Mouse (Mus musculus) ovary, adult 18-20 months (tissue): ENCODE measurements around the gene Ubqln4.

Source experiments
- DNase-seq: peaks from one replicate; pipeline ENCODE4 v3.0.0; 2022; ENCODE audit warnings: low spot score, mixed read lengths

Ubqln4 gene

GRCm38 (mm10) chr3:88543174-88543573 is 10.4 kb upstream of the Ubqln4 start:
- no peak for DNase-seq

- DNase-seq: no peak
These were observed 9.7 kb upstream of the Ubqln4 start for GRCm38 (mm10) chr3:88543651-88544410.

GRCm38 (mm10) chr3:88544514-88544913 is 9.0 kb upstream of the Ubqln4 start:
- DNase-seq: no peak

GRCm38 (mm10) chr3:88544955-88545591 is 8.5 kb upstream of the Ubqln4 start:
- no peak for DNase-seq

- DNase-seq: no peak
These were observed 6.7 kb upstream of the Ubqln4 start for GRCm38 (mm10) chr3:88546674-88547418.

- no peak for DNase-seq
These were observed 5.2 kb upstream of the Ubqln4 start, which contains the start of gene Rab25 for GRCm38 (mm10) chr3:88548180-88548917. Gene Rab25 (minus strand): TSS chr3:88548300.

- DNase-seq: no peak
These were observed 2.0 kb upstream of the Ubqln4 start for GRCm38 (mm10) chr3:88551586-88551985.

GRCm38 (mm10) chr3:88552082-88552645 is 1.4 kb upstream of the Ubqln4 start:
- DNase-seq: no peak

GRCm38 (mm10) chr3:88552676-88553524 is 658 bp upstream of the Ubqln4 start, which contains the start of gene Lamtor2:
Gene Lamtor2 (minus strand): TSS chr3:88553074.
- peak; percentile 97 for DNase-seq

GRCm38 (mm10) chr3:88553880-88554586 is 475 bp downstream of the Ubqln4 start:
- DNase-seq: no peak

GRCm38 (mm10) chr3:88555069-88555605 is 1.6 kb downstream of the Ubqln4 start:
- no peak for DNase-seq

- no peak for DNase-seq
These were observed 2.2 kb downstream of the Ubqln4 start for GRCm38 (mm10) chr3:88555731-88556130.

- DNase-seq: no peak
These were observed 3.1 kb downstream of the Ubqln4 start for GRCm38 (mm10) chr3:88556616-88557015.

- no peak for DNase-seq
These were observed 6.0 kb downstream of the Ubqln4 start for GRCm38 (mm10) chr3:88559596-88559995.

- DNase-seq: no peak
These were observed 8.4 kb downstream of the Ubqln4 start for GRCm38 (mm10) chr3:88561989-88562388.

- no peak for DNase-seq
These were observed 9.9 kb downstream of the Ubqln4 start for GRCm38 (mm10) chr3:88563442-88563841.

- DNase-seq: no peak
These were observed 10.4 kb downstream of the Ubqln4 start for GRCm38 (mm10) chr3:88563966-88564365.

GRCm38 (mm10) chr3:88566116-88566515 is 12.6 kb downstream of the Ubqln4 start:
- no peak for DNase-seq

- DNase-seq: no peak
These were observed 13.0 kb downstream of the Ubqln4 start for GRCm38 (mm10) chr3:88566536-88567061.

- no peak for DNase-seq
These were observed 14.3 kb downstream of the Ubqln4 start for GRCm38 (mm10) chr3:88567892-88568291.
